Mouse (Mus musculus): Measurements from ENCODE around the gene Morn2. TPM values are rescaled to one million over a fixed set of nuclear protein-coding genes. Genes with fewer than 3 reads are reported as not detected.
A peak's percentile ranks its signal among the peaks of the same experiment; 100 is the strongest.
"Not testable (repeated sequence)": the region's sequence is repeated elsewhere in the genome, so short reads cannot be mapped to it uniquely, and the experiment has no call there.

Gene Morn2
- total RNA-seq (2021), result 10 to 100 TPM; 16.8 to 22.0 TPM
- long read RNA-seq, experiment 1, partial matches to known transcripts, result 0 of 4 reads
- long read RNA-seq, experiment 1, other reads (novel, unspliced or antisense), result 1 of 4 reads
- long read RNA-seq, experiment 2, transcript Morn2-202 (5 exons, 656 nt), result major isoform, 8 of 10 reads
- long read RNA-seq, experiment 2, partial matches to known transcripts, result 1 of 10 reads
- long read RNA-seq, experiment 2, other reads (novel, unspliced or antisense), result 1 of 10 reads

- peak; percentile 99 for DNase-seq (ENCODE audit: low spot score in 2 of 2)
These were observed at the start of gene Morn2, which contains the start of gene Dhx57 for GRCm38 (mm10) chr17:80290074-80290657. Gene Morn2, plus strand, starts transcription at chr17:80290203. Gene Dhx57, minus strand, starts transcription at chr17:80290476.

- DNase-seq (ENCODE audit: low spot score in 2 of 2), result no peak
These were observed 48.4 kb upstream of the Morn2 start for GRCm38 (mm10) chr17:80241594-80241993.

GRCm38 (mm10) chr17:80243116-80243515 is 46.9 kb upstream of the Morn2 start:
- DNase-seq (ENCODE audit: low spot score in 2 of 2), result no peak

GRCm38 (mm10) chr17:80252757-80253525 is 37.1 kb upstream of the Morn2 start:
- no peak for DNase-seq (ENCODE audit: low spot score in 2 of 2)

GRCm38 (mm10) chr17:80254421-80254820 is 35.6 kb upstream of the Morn2 start:
- no peak for DNase-seq (ENCODE audit: low spot score in 2 of 2)

- peak; percentile 51 to 65 for DNase-seq (ENCODE audit: low spot score in 2 of 2)
These were observed 34.8 kb upstream of the Morn2 start for GRCm38 (mm10) chr17:80255208-80255607.

GRCm38 (mm10) chr17:80267065-80267464 is 22.9 kb upstream of the Morn2 start:
- no peak for DNase-seq (ENCODE audit: low spot score in 2 of 2)

GRCm38 (mm10) chr17:80268151-80268550 is 21.9 kb upstream of the Morn2 start:
- DNase-seq (ENCODE audit: low spot score in 2 of 2), result no peak

GRCm38 (mm10) chr17:80270622-80271021 is 19.4 kb upstream of the Morn2 start:
- not testable (repeated sequence) for DNase-seq (ENCODE audit: low spot score in 2 of 2)

- no peak for DNase-seq (ENCODE audit: low spot score in 2 of 2)
These were observed 11.7 kb upstream of the Morn2 start for GRCm38 (mm10) chr17:80278255-80278654.

- DNase-seq (ENCODE audit: low spot score in 2 of 2), result no peak
These were observed 10.5 kb upstream of the Morn2 start for GRCm38 (mm10) chr17:80279340-80280070.

GRCm38 (mm10) chr17:80284446-80284845 is 5.6 kb upstream of the Morn2 start:
- DNase-seq (ENCODE audit: low spot score in 2 of 2), result no peak

- no peak for DNase-seq (ENCODE audit: low spot score in 2 of 2)
These were observed 2.0 kb upstream of the Morn2 start for GRCm38 (mm10) chr17:80288012-80288411.

GRCm38 (mm10) chr17:80289280-80290073 is 526 bp upstream of the Morn2 start:
- DNase-seq (ENCODE audit: low spot score in 2 of 2), result no peak

- no peak for DNase-seq (ENCODE audit: low spot score in 2 of 2)
These were observed 1.1 kb downstream of the Morn2 start for GRCm38 (mm10) chr17:80291148-80291547.

GRCm38 (mm10) chr17:80295258-80295657 is 5.3 kb downstream of the Morn2 start:
- no peak for DNase-seq (ENCODE audit: low spot score in 2 of 2)

GRCm38 (mm10) chr17:80298844-80299243 is 8.8 kb downstream of the Morn2 start:
- no peak for DNase-seq (ENCODE audit: low spot score in 2 of 2)

- no peak for DNase-seq (ENCODE audit: low spot score in 2 of 2)
These were observed 17.2 kb downstream of the Morn2 start, which contains the start of gene Arhgef33 for GRCm38 (mm10) chr17:80307251-80307650. Gene Arhgef33, plus strand, starts transcription at chr17:80307407.

- DNase-seq (ENCODE audit: low spot score in 2 of 2), result no peak
These were observed 21.8 kb downstream of the Morn2 start for GRCm38 (mm10) chr17:80311761-80312160.

GRCm38 (mm10) chr17:80312405-80312804 is 22.4 kb downstream of the Morn2 start:
- no peak for DNase-seq (ENCODE audit: low spot score in 2 of 2)

All from adrenal gland, adult 18-20 months (tissue).